Mouse (Mus musculus): ENCODE data around the gene Opcml.

- TF ChIP-seq POLR2A (IDR thresholded peaks at IDR 0.05; ENCODE audit: insufficient read length, low read depth): no peak
- TF ChIP-seq CEBPB (IDR thresholded peaks at IDR 0.05; ENCODE audit: insufficient read depth, poor library complexity, severe bottlenecking): no peak
- no peak for TF ChIP-seq MAX (IDR thresholded peaks at IDR 0.05; ENCODE audit: low read depth)
- TF ChIP-seq USF1 (IDR thresholded peaks at IDR 0.05; ENCODE audit: low read depth): no peak
Observed at GRCm38 (mm10) chr9:28197061-28197460, 406.5 kb downstream of the Opcml start.
